Mouse (Mus musculus): Measurements from ENCODE around the gene Hs3st1. TPM values are rescaled to one million over a fixed set of nuclear protein-coding genes. Genes with fewer than 3 reads are reported as not detected.

The Hs3st1 gene
- 15.1 and 23.9 TPM in 2 replicates for polyA plus RNA-seq (2012; rRNA removed)

GRCm38 (mm10) chr5:39755375-39755774 is at the start of gene Hs3st1:
TSS of gene Hs3st1 (minus strand) at chr5:39755475.

Measured in stomach, adult 2 months (tissue).